Mouse (Mus musculus) T-cell, adult 2 months (primary cell): ENCODE measurements around the gene Atxn7l2.
A peak's percentile ranks its signal among the peaks of the same experiment; 100 is the strongest.

Experiments
- DNase-seq: peaks from one replicate; pipeline ENCODE4 v3.0.0; 2022; ENCODE audit warnings: low spot score

Atxn7l2 gene

GRCm38 (mm10) chr3:108205601-108206000 is 5.1 kb downstream of the Atxn7l2 start:
- DNase-seq, result no peak

- DNase-seq, result no peak
These were observed 6.3 kb downstream of the Atxn7l2 start for GRCm38 (mm10) chr3:108204470-108204869.

- DNase-seq, result peak; percentile 63
These were observed 7.0 kb downstream of the Atxn7l2 start for GRCm38 (mm10) chr3:108203621-108204325.

DNA sequence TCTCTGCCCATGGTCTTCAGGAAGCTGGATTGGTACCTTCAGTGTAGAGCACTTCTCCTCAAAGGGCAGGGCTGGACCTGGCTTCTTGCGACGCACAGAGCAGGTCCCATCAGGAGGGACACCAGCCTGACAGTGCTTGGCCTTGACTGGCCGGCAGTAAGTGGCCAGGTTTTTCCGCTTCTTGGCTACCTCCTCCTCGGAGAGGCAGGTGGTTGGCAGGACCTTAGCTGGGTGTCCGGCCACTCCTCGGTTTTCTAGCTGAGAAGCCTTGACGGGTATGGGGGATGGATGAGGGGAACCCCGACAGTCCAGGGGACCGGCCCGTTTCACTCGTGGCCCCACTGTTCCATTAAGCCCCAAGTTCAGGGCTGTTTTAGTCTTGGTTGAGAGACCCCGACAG is 7.5 kb downstream of the Atxn7l2 start:
- DNase-seq, result no peak

DNA sequence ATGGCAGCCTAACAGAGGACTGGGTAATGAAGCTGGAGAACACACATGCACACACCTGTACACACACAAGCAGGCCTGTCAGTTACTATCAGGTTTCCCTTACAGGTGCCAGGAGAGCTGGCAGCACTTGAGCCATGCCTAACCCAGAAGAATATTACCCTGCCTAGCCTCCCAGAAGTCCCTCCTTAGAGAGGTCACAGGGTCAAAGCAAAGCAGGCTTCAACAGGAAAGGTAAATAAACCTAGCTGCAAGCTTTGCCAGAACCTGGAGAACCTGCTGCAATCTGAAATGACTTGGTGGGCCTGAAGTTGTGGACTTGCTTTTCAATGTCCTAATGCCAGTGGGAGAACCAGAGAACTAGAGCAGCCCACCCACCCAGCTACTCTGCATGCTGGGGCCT is 8.2 kb downstream of the Atxn7l2 start:
- DNase-seq, result no peak

DNA sequence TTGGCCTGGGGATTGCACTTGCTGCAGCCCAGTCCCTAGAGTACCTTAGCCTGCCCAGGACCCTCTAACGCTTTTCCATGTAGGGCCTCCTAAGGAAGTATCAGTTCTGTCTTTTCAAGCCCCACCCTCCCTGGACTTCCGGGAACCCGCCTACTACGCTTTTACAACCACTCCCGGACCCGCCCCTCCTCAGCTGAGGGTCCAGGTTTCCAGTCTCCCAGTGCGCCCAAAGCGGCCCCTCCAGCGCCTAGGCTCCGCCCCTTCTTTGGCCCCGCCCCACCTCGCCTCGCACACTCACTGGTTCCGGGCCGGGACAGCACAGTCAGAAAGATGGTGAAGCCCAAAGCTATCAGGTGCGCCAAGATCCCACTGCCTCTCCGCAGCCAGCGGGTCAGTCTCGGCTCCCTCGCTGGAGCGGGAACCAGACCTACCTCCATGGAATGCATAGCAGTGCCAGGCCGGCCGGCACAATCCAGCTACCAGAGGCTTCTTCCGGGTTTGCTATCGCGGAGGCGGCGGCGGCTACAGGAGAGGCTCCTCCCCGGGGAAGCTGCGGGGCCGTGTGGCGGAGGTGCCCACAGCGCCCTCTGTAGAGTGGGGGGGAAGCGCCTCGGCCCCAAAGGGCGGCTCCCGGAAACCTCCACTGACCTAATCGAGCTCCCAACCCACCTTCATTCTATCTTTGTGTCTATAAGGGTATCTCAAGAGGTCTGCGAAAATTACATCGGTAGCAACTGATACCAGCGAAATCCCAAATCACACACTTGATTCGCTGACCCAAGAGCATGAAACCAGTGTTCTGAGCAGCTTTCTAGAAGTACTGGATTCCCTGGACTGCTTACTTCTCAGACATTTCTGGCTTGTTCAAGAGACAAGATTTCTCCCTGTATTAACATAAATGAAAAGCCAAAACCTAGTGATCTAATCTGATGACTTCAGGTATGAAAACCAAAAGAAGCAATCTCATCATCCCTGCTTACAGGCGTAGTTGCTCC is 10.1 kb downstream of the Atxn7l2 start, which contains the start of gene Cyb561d1:
Gene Cyb561d1 (minus strand): TSS at position 884 of the 995 bp plus-strand sequence.
- DNase-seq, result peak; percentile 90

DNA sequence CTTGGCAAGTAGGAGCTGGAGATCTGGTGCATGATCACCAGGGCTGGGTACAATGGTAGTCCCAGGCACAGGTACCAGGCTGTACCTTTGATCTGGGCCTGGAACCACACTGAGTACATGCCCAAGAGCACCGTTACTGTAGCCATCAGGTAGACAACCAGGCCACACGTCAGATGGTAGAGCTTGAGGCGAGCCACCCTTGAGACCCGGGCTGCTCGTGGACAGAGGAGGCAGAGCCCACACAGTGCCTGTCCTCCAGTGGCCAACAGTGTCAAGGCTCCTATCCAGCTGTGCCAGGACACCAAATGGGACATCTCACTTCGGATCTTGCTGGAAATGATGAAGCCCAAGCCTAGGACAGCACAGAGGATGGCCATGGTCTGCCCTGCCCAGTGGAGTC is 11.5 kb downstream of the Atxn7l2 start:
- DNase-seq, result no peak

- DNase-seq, result no peak
These were observed 13.7 kb downstream of the Atxn7l2 start for GRCm38 (mm10) chr3:108197066-108197497.

DNA sequence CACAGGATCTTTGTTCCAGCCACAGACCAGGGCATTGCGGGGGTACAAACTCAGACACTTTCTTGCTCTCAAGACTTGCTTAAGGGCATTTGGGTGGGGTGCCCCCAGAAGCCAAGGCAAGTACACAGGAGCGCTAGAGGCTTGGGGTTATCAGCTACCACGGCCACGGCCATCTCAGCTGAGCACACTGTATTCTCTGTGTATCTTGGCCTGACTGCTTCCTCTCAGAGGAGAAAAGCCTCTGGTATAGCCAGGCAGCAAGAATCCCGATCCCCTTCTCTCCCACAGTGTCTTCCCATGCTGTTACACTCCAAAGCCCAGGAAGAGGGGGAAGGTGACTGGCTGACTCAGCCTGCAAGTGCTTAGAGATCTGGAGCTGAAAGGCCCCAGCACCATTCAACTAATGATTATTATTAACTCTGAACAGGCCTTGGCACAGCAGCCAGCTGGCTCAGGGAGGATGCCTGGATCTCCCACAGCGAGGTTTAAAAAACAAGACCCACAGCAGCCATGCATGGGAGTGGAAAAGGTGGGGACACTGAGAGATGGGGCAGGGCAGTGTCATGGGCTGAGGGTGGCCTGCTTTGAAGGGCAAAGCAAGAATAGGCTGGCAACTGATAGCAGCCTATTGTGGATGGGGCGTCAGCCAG is 14.7 kb downstream of the Atxn7l2 start:
- no peak for DNase-seq

DNA sequence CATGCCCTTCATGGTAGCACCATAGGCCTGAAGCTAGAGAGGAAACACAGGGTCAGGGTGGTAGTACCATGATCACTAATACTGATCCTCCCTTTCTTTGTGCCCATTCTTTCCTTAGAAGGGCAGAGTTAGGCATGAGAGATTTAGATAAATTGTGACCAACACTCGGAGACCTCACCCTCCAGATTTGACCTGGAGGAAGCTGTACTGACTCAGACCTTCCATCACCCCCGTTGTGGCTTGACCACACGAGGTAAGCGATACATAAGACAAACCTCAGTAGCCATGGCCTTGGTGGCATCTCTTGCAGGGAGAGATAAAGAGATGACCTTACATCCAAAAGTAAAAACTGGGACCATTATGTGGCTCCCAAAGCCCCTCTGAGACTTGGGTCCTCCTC is 15.4 kb downstream of the Atxn7l2 start:
- DNase-seq, result no peak

GRCm38 (mm10) chr3:108193686-108194085 is 17.0 kb downstream of the Atxn7l2 start:
- DNase-seq, result no peak

- no peak for DNase-seq
These were observed 20.8 kb downstream of the Atxn7l2 start for GRCm38 (mm10) chr3:108189897-108190296.

GRCm38 (mm10) chr3:108188716-108189490 is 21.8 kb downstream of the Atxn7l2 start:
- no peak for DNase-seq

- no peak for DNase-seq
These were observed 23.5 kb downstream of the Atxn7l2 start for GRCm38 (mm10) chr3:108187111-108187795.

DNA sequence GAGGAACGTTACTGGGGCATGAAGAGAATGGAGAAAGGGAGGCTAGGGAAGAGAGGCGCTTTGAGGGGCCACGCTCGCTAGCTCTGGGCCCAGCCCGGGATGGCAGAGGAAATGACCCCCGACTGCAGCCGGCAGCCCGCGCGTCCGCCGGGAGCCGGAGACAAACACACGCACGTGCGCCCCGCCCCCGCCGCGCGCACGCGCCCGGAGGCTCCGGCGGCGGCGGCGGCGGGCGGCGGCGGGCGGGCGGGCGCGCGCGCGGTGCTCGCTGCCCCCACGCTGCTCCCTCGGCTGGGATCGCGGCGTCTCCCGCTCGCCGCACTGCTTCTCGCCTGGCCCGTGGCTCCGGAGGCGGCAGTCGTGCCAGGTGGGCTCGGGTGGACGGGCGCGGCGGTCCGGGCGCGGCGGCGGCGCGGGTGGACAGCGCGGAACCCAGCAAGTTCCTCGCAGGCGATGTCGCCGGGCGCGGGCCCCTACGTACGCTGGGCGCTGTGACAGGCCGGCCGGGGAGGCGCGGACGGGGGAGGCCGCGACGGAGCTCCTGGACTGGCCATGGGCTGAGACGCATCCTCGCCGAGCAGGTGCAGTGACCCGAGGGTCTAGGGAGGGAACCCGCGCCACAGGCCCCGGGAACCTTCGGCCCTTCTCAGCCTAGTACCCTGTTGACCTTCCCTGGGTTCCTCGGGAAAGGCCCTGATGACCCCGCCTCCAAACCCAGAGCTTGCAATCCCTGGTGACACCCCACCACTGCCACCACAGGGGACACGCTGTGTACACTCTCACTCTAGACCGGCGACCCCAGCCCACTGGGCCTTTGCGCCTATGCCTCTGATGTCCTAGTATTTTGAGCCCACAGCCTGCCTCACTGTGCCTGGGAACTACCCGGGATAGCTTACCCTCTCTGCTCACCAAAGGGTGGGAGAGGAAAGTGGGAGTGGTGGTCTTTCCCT is 24.4 kb downstream of the Atxn7l2 start, which contains the start of gene Amigo1:
Gene Amigo1 (plus strand): TSS at position 238 of the 950 bp plus-strand sequence.
- peak; percentile 28 for DNase-seq

DNA sequence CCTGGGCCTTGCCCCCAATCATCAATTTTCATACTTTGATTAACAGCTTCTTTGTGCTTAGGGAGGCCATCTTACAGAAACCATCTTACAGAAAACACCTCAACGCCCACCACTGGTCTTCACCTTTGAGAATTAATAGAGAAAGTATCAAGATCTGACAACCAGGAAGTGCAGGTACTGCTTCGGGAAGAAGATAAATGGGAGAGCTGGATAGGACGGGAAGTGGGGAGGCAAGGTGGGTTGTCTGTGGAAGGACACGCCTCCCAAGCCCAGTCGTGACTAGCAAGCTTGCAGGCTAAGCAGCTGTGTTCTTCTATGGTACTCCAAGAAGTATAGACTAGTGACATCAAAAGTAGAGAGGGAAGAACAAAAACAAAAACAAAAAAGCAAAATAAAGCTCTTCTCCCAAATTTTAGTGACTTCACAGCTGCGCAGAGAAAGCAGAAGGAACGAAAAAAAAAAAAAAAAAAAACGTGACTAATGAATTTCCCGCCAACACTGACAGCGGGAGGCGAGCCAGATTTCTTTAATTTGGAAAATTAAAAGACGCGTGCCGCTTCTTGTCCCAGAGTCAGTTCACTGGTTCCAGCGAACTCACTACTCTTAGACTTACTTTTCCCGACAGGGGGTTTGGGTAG is 25.2 kb downstream of the Atxn7l2 start:
- no peak for DNase-seq

DNA sequence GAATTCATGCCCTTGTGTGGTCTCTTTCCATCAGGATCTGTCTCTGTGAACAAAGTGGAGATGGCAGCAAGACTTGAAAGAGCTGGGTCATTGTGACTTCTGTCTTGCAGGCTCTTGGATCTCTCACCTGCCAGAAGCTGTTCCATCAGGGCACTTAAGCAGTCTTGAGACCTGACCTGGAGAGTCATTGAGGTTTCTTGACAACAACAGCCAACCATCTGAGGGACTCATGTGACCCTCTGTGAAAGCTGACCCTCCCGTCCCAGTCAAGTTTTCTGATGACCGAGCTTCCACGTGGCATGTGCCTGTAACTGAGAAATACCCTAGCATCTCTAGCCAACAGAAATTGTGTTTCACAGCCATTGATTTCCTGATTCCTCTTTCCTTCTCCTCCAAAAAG is 26.0 kb downstream of the Atxn7l2 start:
- DNase-seq, result no peak

DNA sequence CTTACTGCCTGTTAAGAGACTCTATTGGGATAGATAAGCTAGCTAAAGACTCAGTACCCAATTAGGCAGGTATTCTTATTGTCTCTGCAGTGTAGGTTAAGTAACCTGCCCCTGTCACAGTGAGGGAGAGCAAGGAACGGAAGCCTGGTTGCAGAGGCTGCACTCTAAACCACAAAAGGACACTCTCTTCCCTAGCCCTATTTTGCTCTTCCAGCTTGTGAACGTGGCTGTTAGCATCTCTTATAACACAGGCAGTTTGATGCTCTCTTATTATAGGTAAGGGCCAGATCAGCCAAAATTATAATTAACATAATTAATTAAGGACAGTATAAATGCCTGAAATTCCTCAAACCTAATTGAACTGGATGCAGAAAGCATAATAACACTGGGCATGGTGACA is 30.2 kb downstream of the Atxn7l2 start:
- DNase-seq, result no peak
